Mouse (Mus musculus): ENCODE results near the gene Gne. TPM values are rescaled to one million over a fixed set of nuclear protein-coding genes. Genes with fewer than 3 reads are reported as not detected.

Gne gene
- polyA plus RNA-seq, 1 experiment from 2014 or later = 23.1 TPM

- 36% methylated on average over 18 of the region's 18 CpGs for WGBS
- ATAC-seq (ENCODE audit: low FRiP score) (no peak), DNase-seq (ENCODE audit: low spot score) (no peak)
- Histone ChIP-seq H3K9ac (ENCODE audit: low read depth, low read length) (no peak overlapping the region), H3K4me3 (ENCODE audit: low read depth, low read length) (no peak overlapping the region), H3K4me1 (replicated peaks; ENCODE audit: control insufficient read depth, insufficient read depth, low read length) (no peaks in the 10 kb centered on the region; the same call in 1 of the 2 replicates), H3K4me2 (replicated peaks; ENCODE audit: low read depth, low read length) (no peak overlapping the region), H3K27me3 (ENCODE audit: control insufficient read depth, insufficient read depth, low read length) (no peaks in the 10 kb centered on the region), H3K9me3 (ENCODE audit: control insufficient read depth, low read length) (no peaks in the 10 kb centered on the region), H3K36me3 (ENCODE audit: control insufficient read depth, insufficient read depth, low read length) (no peaks in the 10 kb centered on the region), H3K27ac (ENCODE audit: low read depth, low read length) (no peak overlapping the region)
Observed at GRCm38 (mm10) chr4:44106297-44106821, 22.4 kb upstream of the Gne start.

GRCm38 (mm10) chr4:44104195-44104917 is 20.4 kb upstream of the Gne start:
- H3K4me1 ChIP-seq (replicated peaks; ENCODE audit: control insufficient read depth, insufficient read depth, low read length) = no peaks in the 10 kb centered on the region; the same call in 1 of the 2 replicates
- no peaks in the 10 kb centered on the region for H3K36me3 ChIP-seq (ENCODE audit: control insufficient read depth, insufficient read depth, low read length)
- H3K9me3 ChIP-seq (ENCODE audit: control insufficient read depth, low read length) = no peaks in the 10 kb centered on the region
- H3K27ac ChIP-seq (ENCODE audit: low read depth, low read length) = no peak overlapping the region
- ATAC-seq (ENCODE audit: low FRiP score) (no peak), DNase-seq (ENCODE audit: low spot score) (no peak)
- H3K27me3 ChIP-seq (ENCODE audit: control insufficient read depth, insufficient read depth, low read length) = no peaks in the 10 kb centered on the region
- 62% methylated on average over 8 of the region's 8 CpGs for WGBS
- no peak overlapping the region for H3K4me3 ChIP-seq (ENCODE audit: low read depth, low read length)
- no peak overlapping the region for H3K4me2 ChIP-seq (replicated peaks; ENCODE audit: low read depth, low read length)
- no peak overlapping the region for H3K9ac ChIP-seq (ENCODE audit: low read depth, low read length)

- Histone ChIP-seq H3K27me3 (ENCODE audit: control insufficient read depth, insufficient read depth, low read length) (no peaks in the 10 kb centered on the region), H3K4me2 (replicated peaks; ENCODE audit: low read depth, low read length) (no peak overlapping the region), H3K27ac (ENCODE audit: low read depth, low read length) (no peak overlapping the region), H3K36me3 (ENCODE audit: control insufficient read depth, insufficient read depth, low read length) (no peaks in the 10 kb centered on the region), H3K4me3 (ENCODE audit: low read depth, low read length) (no peak overlapping the region), H3K9me3 (ENCODE audit: control insufficient read depth, low read length) (no peaks in the 10 kb centered on the region), H3K9ac (ENCODE audit: low read depth, low read length) (no peak overlapping the region), H3K4me1 (replicated peaks; ENCODE audit: control insufficient read depth, insufficient read depth, low read length) (no peaks in the 10 kb centered on the region; the same call in 1 of the 2 replicates)
- DNase-seq (ENCODE audit: low spot score) (no peak), ATAC-seq (ENCODE audit: low FRiP score) (no peak)
- WGBS = 86% methylated on average over 8 of the region's 8 CpGs
Observed at GRCm38 (mm10) chr4:44103620-44104019, 19.6 kb upstream of the Gne start.

- WGBS = 52% methylated on average over 11 of the region's 11 CpGs
Observed at GRCm38 (mm10) chr4:44097576-44098335, 13.8 kb upstream of the Gne start.

GRCm38 (mm10) chr4:44094475-44094874 is 10.5 kb upstream of the Gne start:
- ATAC-seq (ENCODE audit: low FRiP score) (no peak), DNase-seq (ENCODE audit: low spot score) (no peak)
- H3K36me3 ChIP-seq (ENCODE audit: control insufficient read depth, insufficient read depth, low read length) = no peaks in the 10 kb centered on the region
- H3K4me1 ChIP-seq (replicated peaks; ENCODE audit: control insufficient read depth, insufficient read depth, low read length) = no peaks in the 10 kb centered on the region
- no peaks in the 10 kb centered on the region for H3K27me3 ChIP-seq (ENCODE audit: control insufficient read depth, insufficient read depth, low read length)
- 80% methylated on average over 4 of the region's 4 CpGs for WGBS
- no peak overlapping the region for H3K4me2 ChIP-seq (replicated peaks; ENCODE audit: low read depth, low read length)
- no peak overlapping the region for H3K9ac ChIP-seq (ENCODE audit: low read depth, low read length)
- H3K9me3 ChIP-seq (ENCODE audit: control insufficient read depth, low read length) = no peaks in the 10 kb centered on the region
- H3K27ac ChIP-seq (ENCODE audit: low read depth, low read length) = no peak overlapping the region
- no peak overlapping the region for H3K4me3 ChIP-seq (ENCODE audit: low read depth, low read length)

More at GRCm38 (mm10) chr4:44097576-44098335, 13.8 kb upstream of the Gne start:
- no peaks in the 10 kb centered on the region; the same call in 1 of the 2 replicates for H3K4me1 ChIP-seq (replicated peaks; ENCODE audit: control insufficient read depth, insufficient read depth, low read length)
- H3K27me3 ChIP-seq (ENCODE audit: control insufficient read depth, insufficient read depth, low read length) = no peaks in the 10 kb centered on the region
- no peak overlapping the region for H3K27ac ChIP-seq (ENCODE audit: low read depth, low read length)
- no peak for ATAC-seq (ENCODE audit: low FRiP score)
- no peaks in the 10 kb centered on the region for H3K36me3 ChIP-seq (ENCODE audit: control insufficient read depth, insufficient read depth, low read length)
- no peaks in the 10 kb centered on the region for H3K9me3 ChIP-seq (ENCODE audit: control insufficient read depth, low read length)
- no peak for DNase-seq (ENCODE audit: low spot score)
- H3K9ac ChIP-seq (ENCODE audit: low read depth, low read length) = no peak overlapping the region
- no peak overlapping the region for H3K4me2 ChIP-seq (replicated peaks; ENCODE audit: low read depth, low read length)
- no peak overlapping the region for H3K4me3 ChIP-seq (ENCODE audit: low read depth, low read length)

- no peak overlapping the region for H3K4me2 ChIP-seq (replicated peaks; ENCODE audit: low read depth, low read length)
- no peak overlapping the region for H3K9ac ChIP-seq (ENCODE audit: low read depth, low read length)
- no peak overlapping the region for H3K4me3 ChIP-seq (ENCODE audit: low read depth, low read length)
- no peaks in the 10 kb centered on the region for H3K9me3 ChIP-seq (ENCODE audit: control insufficient read depth, low read length)
- H3K27ac ChIP-seq (ENCODE audit: low read depth, low read length) = no peak overlapping the region
- DNase-seq (ENCODE audit: low spot score) (no peak), ATAC-seq (ENCODE audit: low FRiP score) (no peak)
- WGBS = 84% methylated on average over 10 of the region's 11 CpGs
- H3K36me3 ChIP-seq (ENCODE audit: control insufficient read depth, insufficient read depth, low read length) = no peaks in the 10 kb centered on the region
- H3K4me1 ChIP-seq (replicated peaks; ENCODE audit: control insufficient read depth, insufficient read depth, low read length) = no peaks in the 10 kb centered on the region
- H3K27me3 ChIP-seq (ENCODE audit: control insufficient read depth, insufficient read depth, low read length) = no peaks in the 10 kb centered on the region
Observed at GRCm38 (mm10) chr4:44092359-44092758, 8.4 kb upstream of the Gne start.

- Histone ChIP-seq H3K4me3 (ENCODE audit: low read depth, low read length) (no peak overlapping the region), H3K36me3 (ENCODE audit: control insufficient read depth, insufficient read depth, low read length) (no peaks in the 10 kb centered on the region), H3K4me1 (replicated peaks; ENCODE audit: control insufficient read depth, insufficient read depth, low read length) (no peaks in the 10 kb centered on the region), H3K27me3 (ENCODE audit: control insufficient read depth, insufficient read depth, low read length) (no peaks in the 10 kb centered on the region), H3K27ac (ENCODE audit: low read depth, low read length) (no peak overlapping the region), H3K4me2 (replicated peaks; ENCODE audit: low read depth, low read length) (no peak overlapping the region), H3K9me3 (ENCODE audit: control insufficient read depth, low read length) (no peaks in the 10 kb centered on the region), H3K9ac (ENCODE audit: low read depth, low read length) (no peak overlapping the region)
- DNase-seq (ENCODE audit: low spot score) (no peak), ATAC-seq (ENCODE audit: low FRiP score) (no peak)
- 95% methylated on average over 3 of the region's 3 CpGs for whole genome bisulfite sequencing
Observed at GRCm38 (mm10) chr4:44085566-44085965, 1.6 kb upstream of the Gne start.

- no peaks in the 10 kb centered on the region for H3K9me3 ChIP-seq (ENCODE audit: control insufficient read depth, low read length)
- no peaks in the 10 kb centered on the region for H3K4me1 ChIP-seq (replicated peaks; ENCODE audit: control insufficient read depth, insufficient read depth, low read length)
- WGBS = 92% methylated on average over 13 of the region's 13 CpGs
- no peaks in the 10 kb centered on the region for H3K36me3 ChIP-seq (ENCODE audit: control insufficient read depth, insufficient read depth, low read length)
- ATAC-seq (ENCODE audit: low FRiP score) (no peak), DNase-seq (ENCODE audit: low spot score) (no peak)
- no peak overlapping the region for H3K4me2 ChIP-seq (replicated peaks; ENCODE audit: low read depth, low read length)
- no peak overlapping the region for H3K4me3 ChIP-seq (ENCODE audit: low read depth, low read length)
- H3K27ac ChIP-seq (ENCODE audit: low read depth, low read length) = no peak overlapping the region
- no peak overlapping the region for H3K9ac ChIP-seq (ENCODE audit: low read depth, low read length)
- H3K27me3 ChIP-seq (ENCODE audit: control insufficient read depth, insufficient read depth, low read length) = no peaks in the 10 kb centered on the region
Observed at GRCm38 (mm10) chr4:44084602-44085325, 787 bp upstream of the Gne start.

All from hindbrain, embryonic 11.5 days (tissue).